Mouse (Mus musculus) bone marrow macrophage, adult 2 months (primary cell): ENCODE data around the gene Map7.

ENCODE experiments used
- CTCF ChIP-seq: IDR thresholded peaks from 2 replicates; pipeline ENCODE4 v1.5.1; 2012; ENCODE audit warnings: low read depth, mild to moderate bottlenecking, low read length, moderate library complexity
- POLR2A ChIP-seq: IDR thresholded peaks from 2 replicates; pipeline ENCODE4 v1.6.1; 2012; ENCODE audit warnings: mild to moderate bottlenecking, low read depth, low read length, borderline replicate concordance

GRCm38 (mm10) chr10:20326226-20326625, 178.0 kb downstream of the Map7 start:
- TF ChIP-seq CTCF: no peak
- TF ChIP-seq POLR2A: no peak
